Mouse (Mus musculus) G1E-ER4 (cell line): ENCODE measurements around the gene Gon7. TPM values are rescaled to one million over a fixed set of nuclear protein-coding genes. Genes with fewer than 3 reads are reported as not detected.

ENCODE experiments used
- GATA1 ChIP-seq: IDR thresholded peaks from one replicate; pipeline ENCODE4 v1.8.0; 2012; ENCODE audit warnings: low read length, inconsistent platforms
- polyA plus RNA-seq: library from polyadenylated mRNA; stranded (reverse); fragments of >175 nt; gene quantifications from 2 replicates; pipeline ENCODE4 v1.2.3, GENCODE M21; 2012

Gon7 gene
- polyA plus RNA-seq, 1 experiment = 15.7 TPM

DNA sequence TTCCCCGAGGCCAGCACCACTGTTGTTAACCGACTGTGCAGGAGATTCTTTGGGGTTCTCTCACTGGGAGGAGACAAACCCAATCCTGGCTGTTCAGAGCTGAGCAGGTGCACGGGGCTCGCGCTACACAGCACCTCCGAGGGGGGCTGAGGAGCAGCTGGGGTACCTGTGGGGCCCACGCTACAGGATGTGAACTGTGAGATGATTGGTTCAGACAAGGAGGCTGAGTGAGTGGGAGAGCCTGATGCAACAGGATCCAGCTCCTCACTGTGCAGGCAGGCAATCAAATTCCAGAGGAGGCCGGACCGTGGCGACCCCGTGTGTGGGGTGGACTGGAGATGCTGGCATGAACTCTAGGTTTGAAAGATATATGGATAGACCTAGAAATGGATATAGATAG lies 35.2 kb downstream of the Gon7 start:
- TF ChIP-seq GATA1 = no peak

DNA sequence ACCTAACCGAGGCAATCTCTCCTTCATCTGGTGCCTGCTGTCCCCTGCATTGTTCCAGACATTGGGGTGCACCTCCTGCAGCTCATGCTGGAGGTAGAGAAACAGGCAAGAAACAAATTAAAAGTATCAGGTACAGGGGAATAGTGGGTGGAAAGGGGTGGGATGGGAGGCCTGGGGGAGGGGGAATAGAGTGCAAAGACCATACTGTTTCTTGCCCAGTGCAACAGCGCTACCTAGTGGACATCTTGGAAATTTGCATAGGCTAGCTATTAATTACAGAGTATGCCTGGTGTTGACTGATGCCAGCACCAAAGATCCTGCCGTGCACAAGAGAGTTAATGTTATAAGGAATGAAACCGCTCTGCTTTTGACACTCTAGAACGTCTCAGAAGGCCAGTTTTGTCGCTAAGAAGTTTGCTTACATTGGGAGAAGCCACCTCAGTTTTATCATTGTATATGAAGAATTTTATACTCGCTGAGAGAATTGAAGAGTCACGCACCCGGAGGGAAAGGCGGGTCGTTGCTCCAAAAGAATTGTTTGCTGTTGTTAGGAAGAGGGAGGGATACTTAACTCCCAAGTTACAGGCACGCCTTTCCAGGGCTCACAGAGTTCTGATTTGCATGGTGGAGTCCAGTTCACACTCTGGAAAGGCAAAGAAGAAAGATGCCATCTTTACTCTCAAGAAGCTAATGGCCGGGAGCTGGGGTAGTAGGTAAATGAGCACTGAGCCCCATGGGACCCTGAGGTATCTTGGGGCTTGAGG lies 37.9 kb downstream of the Gon7 start:
- no peak for TF ChIP-seq GATA1

DNA sequence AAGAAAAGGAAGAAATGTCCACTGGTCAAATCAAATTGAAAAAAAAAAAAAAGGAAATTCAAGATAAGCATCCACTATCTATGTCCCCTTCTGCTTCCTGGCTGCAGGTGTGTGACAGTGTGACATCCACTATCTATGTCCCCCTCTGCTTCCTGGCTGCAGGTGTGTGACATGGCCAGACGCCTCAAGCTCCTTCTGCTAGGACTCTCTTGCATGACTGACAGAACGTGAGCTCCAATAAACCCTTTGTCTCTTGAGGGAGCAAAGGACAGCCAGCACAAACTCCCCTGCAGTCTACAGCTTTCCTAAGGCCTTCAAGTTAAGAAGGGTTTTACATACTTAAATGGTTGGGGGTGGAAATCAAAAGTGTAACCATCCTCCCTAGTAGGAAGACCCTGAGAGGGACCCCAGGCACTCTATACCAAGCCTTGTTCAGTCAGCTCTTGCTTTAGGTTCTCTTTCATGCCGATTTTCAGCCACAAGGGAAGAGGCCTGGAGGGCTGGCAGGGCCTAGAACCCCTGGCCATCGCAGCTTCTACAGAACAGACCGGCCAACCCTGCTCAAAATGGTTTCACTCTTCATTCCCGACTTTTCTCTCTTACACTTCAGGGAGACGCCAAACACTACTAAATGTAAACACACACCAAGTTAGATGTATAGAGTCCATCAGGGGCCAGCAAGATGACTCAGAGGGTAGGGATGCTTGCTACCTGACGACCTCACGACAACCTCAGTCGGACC lies 42.8 kb downstream of the Gon7 start:
- TF ChIP-seq GATA1 = no peak

DNA sequence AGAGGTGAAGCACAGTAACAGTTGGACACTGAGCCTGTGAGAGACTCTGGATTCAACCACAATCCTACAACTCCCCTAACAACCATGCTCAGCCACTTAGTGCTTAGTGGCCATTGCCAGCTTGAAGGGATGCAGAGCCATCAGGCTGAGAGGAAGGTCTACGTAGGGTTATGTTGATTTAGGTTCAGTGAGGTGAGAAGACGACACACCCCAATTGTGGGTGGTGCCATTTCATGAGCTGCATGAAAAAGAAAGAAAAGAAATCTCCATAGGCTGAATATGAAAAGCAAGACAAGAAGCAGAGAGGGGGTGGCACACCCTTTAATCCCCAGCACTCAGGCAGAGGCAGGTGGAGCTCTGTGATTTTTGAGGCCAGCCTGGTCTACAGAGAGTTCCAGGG lies 43.5 kb downstream of the Gon7 start:
- no peak for TF ChIP-seq GATA1

DNA sequence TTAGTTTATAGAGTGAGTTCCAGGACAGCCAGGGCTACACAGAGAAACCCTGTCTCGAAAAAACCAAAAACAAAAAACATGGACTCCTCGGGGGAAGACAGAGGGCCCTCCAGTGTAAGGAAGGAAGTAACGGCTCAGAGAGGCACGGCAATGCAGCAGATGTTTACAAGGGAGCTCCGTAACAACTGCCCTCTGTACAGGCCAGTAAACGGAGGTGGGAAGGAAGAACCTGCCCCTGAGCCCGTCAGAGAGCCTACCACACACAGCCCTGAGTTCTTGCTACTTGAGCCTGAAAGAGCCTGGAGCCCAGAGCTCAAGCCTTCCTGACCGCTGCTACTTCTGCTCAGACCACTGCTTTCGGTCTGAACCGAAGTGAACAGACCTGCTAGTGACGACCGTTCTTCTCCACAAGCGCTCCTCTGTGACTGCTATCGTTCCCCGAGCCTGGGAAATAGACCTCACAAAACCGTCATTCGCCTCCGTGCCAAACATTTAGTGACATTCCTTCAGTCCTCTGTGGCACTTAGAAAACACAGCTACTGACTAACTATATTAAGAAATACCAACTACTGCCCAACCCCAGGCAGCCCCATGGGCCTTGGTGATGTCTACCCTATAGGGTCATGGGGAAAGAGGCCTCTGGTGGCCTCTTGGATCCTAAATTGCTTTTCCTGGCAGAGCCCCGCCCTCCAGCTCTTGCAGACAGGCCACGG lies 44.3 kb downstream of the Gon7 start:
- TF ChIP-seq GATA1 = no peak

DNA sequence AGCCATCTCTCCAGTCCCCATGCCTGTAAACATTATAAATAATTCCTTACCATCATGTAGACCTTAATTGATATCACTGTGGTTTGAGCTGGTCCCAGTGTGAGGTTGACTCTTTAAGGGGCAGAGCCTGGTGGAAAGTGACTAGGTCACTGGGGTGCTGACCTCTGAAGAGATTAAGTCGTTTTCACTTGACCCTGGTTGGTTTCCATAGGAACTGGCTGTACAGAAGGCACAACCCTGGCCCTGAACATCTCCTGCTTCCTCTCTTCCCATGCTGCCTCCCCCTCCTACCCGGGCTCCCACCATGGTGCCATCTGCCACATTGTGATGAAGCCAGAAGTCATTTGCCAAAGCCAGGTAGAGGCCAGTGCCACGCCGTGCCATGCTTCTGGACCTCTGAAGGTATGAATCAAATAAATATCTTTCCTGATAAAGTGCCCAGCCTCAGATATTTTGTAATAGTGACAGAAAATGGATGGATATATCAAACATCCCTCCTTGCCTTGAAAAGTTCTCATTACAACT lies 46.7 kb downstream of the Gon7 start:
- no peak for TF ChIP-seq GATA1

DNA sequence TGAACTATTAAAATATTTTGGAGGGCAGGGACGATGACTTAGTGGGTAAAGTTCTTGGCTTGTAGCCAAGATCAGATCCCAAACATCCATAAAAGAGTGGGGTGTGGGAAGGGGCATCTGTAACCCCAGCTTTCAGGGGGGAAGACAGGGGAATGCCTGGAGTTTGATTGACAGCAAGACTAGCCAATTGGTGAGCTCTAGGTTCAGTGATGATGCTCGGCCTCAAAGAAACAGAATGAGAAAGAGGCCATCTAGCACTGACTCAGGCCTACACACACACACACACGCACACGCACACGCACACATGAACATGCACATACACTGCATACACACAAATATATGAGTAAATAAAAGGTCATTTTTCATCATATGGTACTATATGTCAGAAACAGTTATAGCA lies 47.7 kb downstream of the Gon7 start:
- no peak for TF ChIP-seq GATA1

DNA sequence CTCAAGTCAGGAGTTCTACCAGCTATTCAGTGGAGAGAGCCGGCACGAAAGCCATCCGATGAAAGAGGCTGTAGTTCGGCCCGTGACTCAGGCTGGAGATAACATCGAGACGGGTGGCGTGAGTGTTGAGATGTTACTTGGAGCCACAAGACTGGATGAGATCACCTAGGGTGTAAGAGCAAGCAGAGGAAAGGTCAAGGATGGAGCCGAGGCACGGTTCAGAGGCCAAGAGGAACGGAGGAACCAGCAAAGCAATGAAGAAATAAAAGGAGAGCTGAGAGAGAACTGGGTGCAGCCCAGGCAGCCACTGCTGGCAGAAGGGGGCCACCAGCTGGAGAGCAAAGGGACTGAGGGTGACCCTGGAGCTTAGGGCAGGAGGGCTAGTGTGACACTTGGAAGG lies 49.4 kb downstream of the Gon7 start:
- TF ChIP-seq GATA1 = no peak

DNA sequence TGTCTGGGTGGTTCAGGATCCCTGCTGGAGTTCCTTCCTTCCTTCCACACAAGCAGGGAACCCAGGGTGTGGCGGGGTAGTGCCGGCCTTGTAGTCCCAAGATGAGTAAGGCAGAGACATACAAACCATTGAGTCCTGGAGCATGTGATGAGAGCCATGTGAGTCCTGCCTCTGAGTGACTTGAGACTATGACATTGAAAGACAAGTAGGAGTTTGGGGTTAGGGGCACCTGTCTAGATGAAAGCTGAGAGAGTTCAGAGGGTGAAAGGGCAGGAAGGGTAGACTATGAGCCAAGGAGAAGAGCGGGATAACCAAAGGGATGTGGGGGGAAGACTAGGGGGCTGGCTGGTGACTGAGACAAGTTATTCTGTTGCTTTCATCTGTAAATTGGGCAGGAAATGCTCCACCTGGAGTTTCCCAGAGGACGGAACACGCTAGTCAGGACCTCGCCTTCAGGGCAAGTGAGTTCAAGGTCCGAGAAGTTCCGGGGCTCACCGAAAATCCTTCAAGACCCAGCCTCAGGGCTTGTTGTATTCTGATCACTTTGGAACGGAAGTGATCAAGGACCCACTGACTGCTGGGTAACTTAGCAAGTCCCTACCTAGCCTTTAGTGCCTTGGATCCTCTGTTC lies 50.7 kb downstream of the Gon7 start:
- TF ChIP-seq GATA1 = no peak

DNA sequence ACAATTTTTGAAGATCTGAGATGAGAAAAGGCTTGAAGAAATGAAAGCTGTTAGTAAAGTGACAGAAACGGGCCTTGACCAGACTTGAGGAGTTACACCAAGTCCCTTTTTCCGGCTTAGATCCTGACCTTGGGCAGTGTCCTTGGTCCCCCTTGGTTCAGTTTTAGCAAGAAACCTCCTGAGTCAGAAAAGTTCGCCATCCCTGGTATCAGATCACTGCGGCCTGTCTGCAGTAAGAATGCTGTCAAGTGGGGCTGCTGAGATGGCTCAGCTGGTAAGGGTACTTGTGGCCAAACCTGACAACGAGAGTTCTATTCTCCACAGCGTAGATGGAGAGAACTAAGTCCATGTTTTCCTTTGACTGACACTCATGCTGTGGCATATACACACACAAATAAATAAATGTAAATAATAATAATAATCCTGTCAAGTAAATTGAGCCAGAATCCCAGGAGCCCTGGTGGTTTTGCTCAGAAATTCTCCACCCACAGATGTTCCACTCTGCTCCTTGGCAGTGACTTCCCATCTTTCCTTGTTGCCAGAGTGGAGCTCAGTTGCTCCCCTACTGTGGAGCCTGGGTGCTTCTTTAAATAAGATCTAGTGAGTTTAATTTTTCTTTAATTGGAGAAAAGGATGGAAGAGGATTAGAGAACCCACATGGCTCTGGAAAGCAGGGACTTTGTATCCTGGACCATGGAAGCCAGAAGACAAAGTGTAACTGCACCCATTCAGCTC lies 51.5 kb downstream of the Gon7 start:
- TF ChIP-seq GATA1 = no peak

DNA sequence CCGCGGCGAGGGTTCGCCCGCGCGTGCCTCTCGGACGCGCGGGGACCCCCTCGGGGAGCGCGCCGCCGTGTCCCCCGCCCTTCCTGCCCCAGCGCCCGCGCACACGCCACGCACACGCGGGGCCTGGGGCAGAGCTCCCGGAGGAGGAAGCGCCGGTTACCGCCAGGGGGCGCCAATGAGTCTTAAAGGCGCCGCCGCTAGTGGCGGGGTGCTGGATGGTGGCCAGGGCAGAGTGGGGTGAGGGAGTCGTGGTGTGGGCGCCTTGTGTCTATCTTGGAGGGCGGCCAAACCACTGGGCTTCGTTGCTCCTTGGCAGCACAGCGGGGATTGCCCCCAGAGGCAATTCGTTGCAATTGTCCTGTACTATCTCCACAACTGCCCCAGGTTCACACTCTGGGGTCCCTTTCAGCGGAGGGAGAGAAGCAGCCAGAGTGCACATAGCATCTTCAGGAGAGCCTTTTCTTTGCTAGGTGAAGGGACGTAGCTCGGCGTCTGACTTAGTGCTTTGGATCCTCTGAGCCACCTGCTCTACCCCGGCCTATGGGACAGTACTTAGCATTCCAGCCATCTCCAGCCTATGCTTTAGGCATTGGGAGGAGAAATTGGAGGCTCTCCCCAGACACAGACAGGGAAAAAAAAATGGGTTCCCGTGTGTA lies 52.3 kb downstream of the Gon7 start:
- no peak for TF ChIP-seq GATA1

DNA sequence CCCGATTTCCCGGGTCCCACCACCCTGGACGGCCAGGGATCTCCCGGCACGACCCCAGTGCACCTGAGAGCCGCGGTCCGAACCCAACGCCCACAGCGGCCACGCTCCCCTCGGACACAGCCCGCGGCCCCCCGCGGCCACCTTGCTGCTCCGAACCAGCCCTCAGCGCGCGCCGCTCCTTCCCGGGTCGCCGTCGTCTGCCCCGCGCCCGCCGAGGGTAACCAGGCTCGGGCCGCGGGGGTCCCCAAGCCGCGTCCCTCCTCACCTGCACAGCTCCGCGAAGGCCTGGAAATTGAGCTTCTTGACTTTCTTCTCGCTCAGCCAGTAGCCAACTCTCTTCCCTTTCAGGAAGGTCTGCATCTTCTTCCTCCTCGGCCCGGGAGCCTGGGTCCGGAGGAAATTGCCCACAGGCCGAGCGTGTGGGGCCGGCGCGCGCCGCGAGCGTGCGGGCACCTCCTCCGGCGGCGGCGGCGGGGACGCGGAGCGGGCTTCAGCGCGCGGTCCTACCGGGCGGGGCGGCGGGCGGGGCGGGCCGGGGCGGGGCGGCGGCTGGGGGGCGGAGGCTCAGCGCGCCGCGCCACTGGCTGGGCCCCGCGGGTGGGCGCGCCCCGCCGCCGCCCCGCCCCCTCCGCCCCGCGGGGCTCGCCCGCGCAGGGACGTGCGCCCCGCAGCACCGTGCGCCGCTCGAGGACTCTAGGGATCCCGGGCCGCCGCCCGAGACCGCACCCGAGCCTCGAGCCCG lies 53.0 kb downstream of the Gon7 start, which contains the start of gene Itpk1:
Itpk1 (minus strand) TSS at position 474 of the 742 bp plus-strand sequence.
- TF ChIP-seq GATA1 = no peak

DNA sequence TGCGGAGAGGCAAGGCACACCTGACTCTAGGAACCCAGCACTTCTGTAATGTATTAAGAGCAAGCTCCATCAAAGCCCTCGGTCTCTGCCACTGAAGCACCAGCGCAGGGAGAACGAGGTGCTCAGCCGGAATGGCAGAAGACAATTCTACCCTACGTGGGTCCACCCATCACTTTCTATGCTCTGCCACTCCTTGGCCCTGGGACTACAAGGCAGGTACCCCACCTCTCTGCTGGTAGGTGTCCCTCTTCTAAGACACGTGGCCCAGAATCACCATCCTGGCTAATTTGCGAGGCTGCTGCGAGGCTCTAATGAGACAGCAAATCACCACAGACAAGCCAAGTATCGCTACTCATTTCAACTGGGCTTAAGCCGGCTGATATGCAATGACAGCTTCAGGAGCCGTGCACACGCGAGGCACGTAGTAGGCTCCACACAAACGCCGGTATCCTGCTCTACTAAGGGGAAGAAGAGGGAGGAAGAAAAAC lies 53.6 kb downstream of the Gon7 start:
- no peak for TF ChIP-seq GATA1

DNA sequence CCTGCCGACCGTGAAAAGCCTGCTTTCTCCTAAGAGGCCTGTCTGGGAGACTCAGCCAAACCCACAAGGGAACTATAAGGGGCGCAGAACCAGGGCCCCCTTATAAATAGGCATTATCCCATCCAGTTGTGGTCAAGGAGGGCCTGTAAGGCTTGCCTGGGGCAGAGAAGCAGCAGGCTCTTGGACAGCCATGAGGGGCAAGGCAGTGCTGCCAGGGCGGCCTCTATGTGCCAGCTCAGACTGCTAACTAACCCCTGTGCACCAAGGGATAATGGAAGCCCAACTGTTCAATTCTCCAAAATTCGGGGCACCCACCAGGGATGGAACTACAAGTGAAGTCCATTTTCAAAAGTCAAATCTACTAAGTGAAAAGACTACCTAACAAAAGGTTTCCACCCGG lies 54.2 kb downstream of the Gon7 start:
- TF ChIP-seq GATA1 = no peak

Other genes starting within 250 kb of the Gon7 start
- gene Chga, start 202.8 kb downstream of the Gon7 start, polyA plus RNA-seq = not detected in 2 replicates
- gene Itpk1, start 52.9 kb downstream of the Gon7 start, polyA plus RNA-seq = 3.1 and 5.0 TPM in 2 replicates
- gene Moap1, start 14.1 kb downstream of the Gon7 start, polyA plus RNA-seq = 2.3 and 2.4 TPM in 2 replicates
- gene Tmem251, start 14.0 kb downstream of the Gon7 start, polyA plus RNA-seq = 2.0 and 2.9 TPM in 2 replicates
- 3.3 and 7.3 TPM in 2 replicates for gene Gm28051, start within 50 bp of the Gon7 start, polyA plus RNA-seq
- 32.6 and 47.1 TPM in 2 replicates for gene Ubr7, start 164 bp upstream of the Gon7 start, polyA plus RNA-seq
- gene Gm20604, start 869 bp upstream of the Gon7 start, polyA plus RNA-seq = 3.0 and 3.3 TPM in 2 replicates
- 2.9 and 3.3 TPM in 2 replicates for gene Btbd7, start 120.7 kb upstream of the Gon7 start, polyA plus RNA-seq
- not detected in 2 replicates for gene Cox8c, start 141.5 kb upstream of the Gon7 start, polyA plus RNA-seq
- gene Unc79, start 191.1 kb upstream of the Gon7 start, polyA plus RNA-seq = not detected in 2 replicates